Mouse (Mus musculus) forebrain, embryonic 13.5 days (tissue): ENCODE results near the gene Arl10. TPM values are rescaled to one million over a fixed set of nuclear protein-coding genes. Genes with fewer than 3 reads are reported as not detected.

ENCODE experiments used
- ATAC-seq: fragments of 200-750 bp; cut with Nextera tagmentation; 2 replicates; pipeline ENCODE4 v1.8.0; 2017
- H3K27ac ChIP-seq: fragments of 300-500 bp; sonication (generic); 2 replicates; pipeline ENCODE4 v1.5.1; 2015; ENCODE audit warnings: inconsistent platforms, mild to moderate bottlenecking, moderate library complexity
- H3K27me3 ChIP-seq: fragments of 300-500 bp; sonication (generic); 2 replicates; pipeline ENCODE4 v1.6.1; 2015; ENCODE audit warnings: mild to moderate bottlenecking, inconsistent platforms
- H3K36me3 ChIP-seq: fragments of 300-500 bp; sonication (generic); 2 replicates; pipeline ENCODE4 v1.6.1; 2015; ENCODE audit warnings: mild to moderate bottlenecking, inconsistent platforms; ENCODE audit not compliant: poor library complexity, severe bottlenecking
- H3K4me1 ChIP-seq: fragments of 300-500 bp; sonication (generic); 2 replicates; pipeline ENCODE4 v1.6.1; 2015; ENCODE audit warnings: inconsistent platforms
- H3K4me2 ChIP-seq: fragments of 300-500 bp; sonication (generic); 2 replicates; pipeline ENCODE4 v1.6.1; 2015; ENCODE audit warnings: inconsistent platforms, mild to moderate bottlenecking, moderate library complexity
- H3K4me3 ChIP-seq: fragments of 300-500 bp; sonication (generic); 2 replicates; pipeline ENCODE4 v1.5.1; 2015; ENCODE audit warnings: mild to moderate bottlenecking, inconsistent platforms
- H3K9ac ChIP-seq: fragments of 300-500 bp; sonication (generic); 2 replicates; pipeline ENCODE4 v1.6.1; 2015; ENCODE audit warnings: mild to moderate bottlenecking, inconsistent platforms
- H3K9me3 ChIP-seq: fragments of 300-500 bp; sonication (generic); replicated peaks from 2 replicates; pipeline ENCODE4 v1.6.1; 2016; ENCODE audit warnings: inconsistent platforms
- WGBS: fragments of 180-500 bp; shearing (Covaris S2); methylation state at CpG from one replicate; pipeline ENCODE4 v1.1.7; 2015; 5-methylcytosine and 5-hydroxymethylcytosine counted together
- polyA plus RNA-seq: library from polyadenylated mRNA; unstranded; fragments of >200 nt; fragmentation: Nextera tagmentation; extraction: Ambion mirVana; gene quantifications from 2 replicates; pipeline ENCODE4 v1.2.1, GENCODE M21; 2015

Arl10 gene
- polyA plus RNA-seq, 1 experiment from 2014 or later = 53.5 TPM

- no peaks in the 10 kb centered on the region for H3K27me3 ChIP-seq
- H3K4me2 ChIP-seq = peak overlapping the region; percentile 83
- H3K27ac ChIP-seq = no peak overlapping the region; the same call in 1 of the 2 replicates
- H3K9ac ChIP-seq = peak overlapping the region; percentile 73
- WGBS = 2% methylated on average over 24 of the region's 24 CpGs
- no peak for ATAC-seq
- peak overlapping the region; percentile 79 for H3K4me3 ChIP-seq
- H3K36me3 ChIP-seq = peaks cover 40% of the 10 kb centered on the region
- no peaks in the 10 kb centered on the region for H3K9me3 ChIP-seq
- peaks cover 30% of the 10 kb centered on the region for H3K4me1 ChIP-seq
Measured at GRCm38 (mm10) chr13:54589414-54589995, 14.7 kb downstream of the Arl10 start.

DNA sequence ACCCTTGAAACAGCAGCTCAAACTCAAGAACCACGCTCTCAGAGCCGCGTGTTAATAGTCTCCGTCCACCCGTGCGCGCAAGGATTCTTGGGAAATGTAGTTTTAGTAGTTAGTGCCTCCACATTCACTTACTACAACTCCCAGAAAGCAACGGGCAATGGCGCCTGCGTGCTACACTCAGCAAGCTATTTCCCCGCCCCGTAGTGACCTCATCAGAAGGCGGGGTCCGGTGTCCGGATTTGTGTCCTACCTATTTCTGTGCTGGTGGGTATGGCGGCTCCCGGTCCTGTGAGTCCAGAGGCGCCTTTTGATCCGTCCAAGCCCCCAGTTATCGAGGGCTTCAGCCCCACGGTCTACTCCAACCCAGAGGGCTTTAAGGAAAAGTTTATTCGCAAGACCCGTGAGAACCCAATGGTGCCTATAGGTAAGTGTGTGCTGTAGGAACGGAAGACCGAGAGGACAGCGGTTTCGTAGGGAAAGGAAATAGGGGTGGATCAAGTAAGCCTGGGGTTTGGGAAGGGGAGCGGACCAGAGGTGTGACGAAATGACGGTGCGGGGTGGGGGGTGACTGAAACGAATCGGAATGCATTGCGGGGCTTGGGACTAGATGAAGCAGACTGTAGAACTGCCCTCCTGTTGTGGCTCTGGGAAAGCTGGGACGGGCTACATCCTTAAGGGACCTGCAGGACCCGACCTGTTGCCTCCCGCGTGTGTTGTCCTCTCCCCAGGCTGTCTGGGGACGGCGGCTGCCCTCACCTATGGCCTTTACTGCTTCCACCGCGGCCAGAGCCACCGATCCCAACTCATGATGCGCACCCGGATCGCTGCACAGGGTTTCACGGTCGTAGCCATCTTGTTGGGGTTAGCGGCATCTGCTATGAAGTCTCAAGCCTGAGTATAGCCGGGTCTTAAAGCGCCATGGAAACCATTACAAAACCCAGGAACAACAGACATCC is 15.5 kb downstream of the Arl10 start, which contains the start of the genes Nop16 and Higd2a:
Gene Nop16 (minus strand): TSS at position 95 of the 956 bp plus-strand sequence.
Gene Higd2a (plus strand): TSS at position 212 of the 956 bp plus-strand sequence.
- under 1% methylated on average over 51 of the region's 51 CpGs for WGBS
- ATAC-seq = peak; percentile 97
- H3K36me3 ChIP-seq = peaks cover 35% of the 10 kb centered on the region
- H3K27me3 ChIP-seq = no peaks in the 10 kb centered on the region
- peak within 1 kb of the TSS; percentile 89 for H3K9ac ChIP-seq
- peak within 1 kb of the TSS; percentile 80 for H3K27ac ChIP-seq
- H3K4me3 ChIP-seq = peak within 1 kb of the TSS; percentile 79
- H3K4me2 ChIP-seq = peak within 1 kb of the TSS; percentile 83
- H3K9me3 ChIP-seq = no peaks in the 10 kb centered on the region
- H3K4me1 ChIP-seq = peaks cover 30% of the 10 kb centered on the region

- H3K27ac ChIP-seq = no peak overlapping the region
- H3K9ac ChIP-seq = no peak overlapping the region
- WGBS = 90% methylated on average over 8 of the region's 8 CpGs
- peaks cover 27% of the 10 kb centered on the region; the same call in 1 of the 2 replicates for H3K36me3 ChIP-seq
- H3K4me3 ChIP-seq = no peak overlapping the region
- H3K9me3 ChIP-seq = no peaks in the 10 kb centered on the region
- H3K27me3 ChIP-seq = no peaks in the 10 kb centered on the region
- H3K4me1 ChIP-seq = peaks cover 30% of the 10 kb centered on the region
- ATAC-seq = no peak
- peak overlapping the region; percentile 83; the same call in 1 of the 2 replicates for H3K4me2 ChIP-seq
Measured at GRCm38 (mm10) chr13:54591776-54592356, 17.1 kb downstream of the Arl10 start.

- H3K4me2 ChIP-seq = no peak overlapping the region
- H3K9ac ChIP-seq = no peak overlapping the region
- no peaks in the 10 kb centered on the region for H3K27me3 ChIP-seq
- H3K4me1 ChIP-seq = peaks cover 24% of the 10 kb centered on the region
- H3K9me3 ChIP-seq = no peaks in the 10 kb centered on the region
- 90% methylated on average over 11 of the region's 11 CpGs for WGBS
- peaks cover 26% of the 10 kb centered on the region for H3K36me3 ChIP-seq
- no peak for ATAC-seq
- H3K4me3 ChIP-seq = no peak overlapping the region
- H3K27ac ChIP-seq = no peak overlapping the region
Measured at GRCm38 (mm10) chr13:54593617-54594016, 18.8 kb downstream of the Arl10 start.

DNA sequence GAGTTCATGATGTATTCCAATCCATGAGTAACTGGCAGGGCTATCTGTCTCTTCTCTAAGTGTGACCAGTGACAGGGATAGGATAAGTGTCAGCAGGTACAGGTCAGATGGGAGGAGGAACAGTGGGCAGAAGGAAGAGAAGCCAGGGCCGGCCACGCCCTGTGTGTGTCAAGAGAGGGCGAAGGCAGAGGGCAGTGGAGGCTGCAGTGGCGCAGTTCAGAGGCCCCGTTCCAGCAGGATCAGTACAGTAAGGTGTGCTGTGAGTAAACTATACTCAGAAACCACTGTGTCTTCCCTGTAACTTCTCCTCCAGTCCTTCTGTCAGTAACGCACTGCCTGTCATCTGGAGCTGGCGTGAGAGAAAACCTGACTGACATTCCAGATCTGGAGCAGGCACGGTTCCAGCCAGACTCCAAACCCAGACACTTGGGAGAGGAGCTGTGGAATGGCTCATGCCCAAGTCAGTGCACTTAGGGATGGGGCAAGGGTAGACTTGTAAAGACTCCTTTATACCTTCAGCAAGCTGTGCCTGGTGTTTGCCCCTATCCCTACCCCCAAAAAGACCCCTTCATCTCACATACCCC is 21.4 kb downstream of the Arl10 start:
- no peaks in the 10 kb centered on the region for H3K27me3 ChIP-seq
- H3K4me3 ChIP-seq = no peak overlapping the region
- 89% methylated on average over 8 of the region's 8 CpGs for WGBS
- no peak overlapping the region for H3K27ac ChIP-seq
- H3K9me3 ChIP-seq = no peaks in the 10 kb centered on the region
- peaks cover 36% of the 10 kb centered on the region for H3K36me3 ChIP-seq
- no peak for ATAC-seq
- H3K4me1 ChIP-seq = peaks cover 8% of the 10 kb centered on the region
- no peak overlapping the region for H3K4me2 ChIP-seq
- no peak overlapping the region for H3K9ac ChIP-seq

DNA sequence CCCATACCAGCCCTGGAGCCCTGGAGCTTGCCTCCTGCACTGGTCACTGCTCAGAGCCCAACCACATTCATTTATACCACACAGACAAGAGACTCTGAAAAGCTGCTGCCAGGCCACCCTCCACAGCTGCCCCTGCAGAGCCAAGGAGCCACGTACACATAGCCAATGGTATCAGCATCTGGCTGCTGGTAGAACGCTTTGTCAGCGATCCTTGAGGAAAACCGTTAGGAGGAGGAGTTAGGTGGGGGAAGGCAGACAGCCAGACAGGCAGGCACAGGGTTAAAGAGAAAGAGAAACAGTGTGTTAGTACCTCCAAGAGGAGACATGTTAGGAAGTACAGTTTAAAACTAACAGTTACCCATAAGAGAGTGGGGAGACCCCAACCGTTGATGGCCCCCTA is 22.1 kb downstream of the Arl10 start:
- 74% methylated on average over 5 of the region's 5 CpGs for WGBS
- peaks cover 36% of the 10 kb centered on the region for H3K36me3 ChIP-seq
- H3K4me2 ChIP-seq = no peak overlapping the region
- ATAC-seq = no peak
- H3K9me3 ChIP-seq = no peaks in the 10 kb centered on the region
- H3K27ac ChIP-seq = no peak overlapping the region
- H3K4me3 ChIP-seq = no peak overlapping the region
- no peak overlapping the region for H3K9ac ChIP-seq
- H3K4me1 ChIP-seq = peaks cover 1% of the 10 kb centered on the region; the same call in 1 of the 2 replicates
- peaks cover under 1% of the 10 kb centered on the region for H3K27me3 ChIP-seq

GRCm38 (mm10) chr13:54598622-54599143 is 23.9 kb downstream of the Arl10 start:
- Histone ChIP-seq H3K9me3 (no peaks in the 10 kb centered on the region), H3K9ac (no peak overlapping the region), H3K36me3 (peaks cover 34% of the 10 kb centered on the region), H3K4me1 (peaks cover 3% of the 10 kb centered on the region; the same call in 1 of the 2 replicates), H3K27ac (no peak overlapping the region), H3K27me3 (peaks cover 6% of the 10 kb centered on the region), H3K4me2 (no peak overlapping the region), H3K4me3 (no peak overlapping the region)
- 91% methylated on average over 12 of the region's 12 CpGs for WGBS
- no peak for ATAC-seq

DNA sequence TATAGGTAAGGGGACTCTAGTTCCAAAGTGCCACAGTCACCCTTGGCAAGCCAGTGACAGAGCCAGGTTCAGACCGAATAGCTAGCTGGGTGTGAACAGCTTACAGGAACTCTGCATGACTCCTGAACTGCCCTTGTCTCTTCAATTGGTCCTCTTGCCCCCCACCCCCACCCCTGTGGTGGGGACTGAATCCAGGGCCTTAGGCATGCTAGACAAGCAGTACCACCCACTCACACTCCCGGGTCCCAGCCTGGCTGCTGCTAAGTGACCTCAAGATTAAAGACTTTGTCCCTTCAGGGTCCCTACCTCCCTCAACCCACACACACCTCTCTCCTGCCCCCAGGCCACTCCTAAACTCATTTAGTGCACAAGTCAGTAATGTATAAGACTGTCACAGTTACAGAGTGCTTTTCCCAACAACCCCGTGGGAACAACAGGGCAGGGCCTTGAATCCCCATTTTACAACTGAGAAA is 27.9 kb downstream of the Arl10 start:
- H3K4me2 ChIP-seq = no peak overlapping the region
- ATAC-seq = no peak
- no peak overlapping the region for H3K4me3 ChIP-seq
- 54% methylated on average over 3 of the region's 3 CpGs for WGBS
- 0 out of 2 replicates have a peak, but pooled peaks cover 3% of the 10 kb centered on the region for H3K4me1 ChIP-seq
- peaks cover 19% of the 10 kb centered on the region for H3K36me3 ChIP-seq
- H3K9me3 ChIP-seq = no peaks in the 10 kb centered on the region
- peaks cover 27% of the 10 kb centered on the region for H3K27me3 ChIP-seq
- no peak overlapping the region for H3K9ac ChIP-seq
- no peak overlapping the region for H3K27ac ChIP-seq

- peaks cover 11% of the 10 kb centered on the region for H3K36me3 ChIP-seq
- no peaks in the 10 kb centered on the region for H3K9me3 ChIP-seq
- H3K4me2 ChIP-seq = no peak overlapping the region
- no peak for ATAC-seq
- H3K27ac ChIP-seq = no peak overlapping the region
- no peak overlapping the region for H3K4me3 ChIP-seq
- H3K4me1 ChIP-seq = peaks cover 4% of the 10 kb centered on the region
- no peak overlapping the region for H3K9ac ChIP-seq
- peaks cover 30% of the 10 kb centered on the region for H3K27me3 ChIP-seq
Measured at GRCm38 (mm10) chr13:54603501-54603900, 28.7 kb downstream of the Arl10 start.

- peaks cover 4% of the 10 kb centered on the region for H3K36me3 ChIP-seq
- no peak overlapping the region for H3K4me3 ChIP-seq
- H3K9ac ChIP-seq = no peak overlapping the region
- ATAC-seq = no peak
- H3K9me3 ChIP-seq = no peaks in the 10 kb centered on the region
- H3K27ac ChIP-seq = no peak overlapping the region
- H3K4me1 ChIP-seq = peaks cover 11% of the 10 kb centered on the region
- WGBS = 22% methylated on average over 4 of the region's 4 CpGs
- H3K4me2 ChIP-seq = no peak overlapping the region
- peaks cover 38% of the 10 kb centered on the region for H3K27me3 ChIP-seq
Measured at GRCm38 (mm10) chr13:54604221-54604620, 29.4 kb downstream of the Arl10 start.

DNA sequence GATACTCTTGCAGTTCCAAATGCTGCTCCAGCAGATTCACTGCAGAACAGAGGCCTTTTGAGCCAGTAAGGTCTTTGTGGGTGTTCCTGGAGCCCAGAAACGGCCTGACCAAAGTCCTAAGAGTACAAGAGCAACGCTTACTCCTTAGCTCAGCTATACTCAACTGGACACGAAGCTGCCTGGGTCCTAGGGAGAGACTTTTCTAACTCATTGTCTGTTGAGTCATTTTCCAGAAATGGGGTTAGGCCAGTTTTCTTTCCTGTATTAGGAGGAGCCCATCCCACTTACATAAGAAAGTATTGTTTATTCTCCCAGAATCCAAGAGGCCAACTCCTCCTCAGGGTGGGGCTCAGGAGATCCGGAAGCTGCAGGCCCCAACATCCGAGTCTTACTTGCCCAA is 30.6 kb downstream of the Arl10 start:
- Histone ChIP-seq H3K27me3 (peaks cover 39% of the 10 kb centered on the region), H3K27ac (no peak overlapping the region), H3K4me1 (peaks cover 13% of the 10 kb centered on the region), H3K9ac (no peak overlapping the region), H3K4me3 (no peak overlapping the region), H3K9me3 (no peaks in the 10 kb centered on the region), H3K4me2 (no peak overlapping the region), H3K36me3 (no peaks in the 10 kb centered on the region)
- 88% methylated on average over 5 of the region's 5 CpGs for WGBS
- no peak for ATAC-seq
